Mouse (Mus musculus) lung, embryonic 16.5 days (tissue): ENCODE measurements around the gene Lhfpl1. TPM values are rescaled to one million over a fixed set of nuclear protein-coding genes. Genes with fewer than 3 reads are reported as not detected.

Experiments
- ATAC-seq: fragments of 200-750 bp; cut with Nextera tagmentation; 2 replicates; pipeline ENCODE4 v1.8.0; 2017; ENCODE audit warnings: low read depth, mild to moderate bottlenecking, moderate library complexity
- H3K27ac ChIP-seq: fragments of 300-500 bp; sonication (generic); 2 replicates; pipeline ENCODE4 v1.5.1; 2014; ENCODE audit warnings: mild to moderate bottlenecking, control low read depth, low read length
- H3K27me3 ChIP-seq: fragments of 300-500 bp; sonication (generic); 2 replicates; pipeline ENCODE4 v1.6.1; 2014; ENCODE audit warnings: low read depth, low read length, mixed read lengths; ENCODE audit not compliant: control insufficient read depth, insufficient read depth
- H3K36me3 ChIP-seq: fragments of 300-500 bp; sonication (generic); 2 replicates; pipeline ENCODE4 v1.6.1; 2014; ENCODE audit warnings: low read length; ENCODE audit not compliant: control insufficient read depth, insufficient read depth
- H3K4me1 ChIP-seq: fragments of 300-500 bp; sonication (generic); replicated peaks from 2 replicates; pipeline ENCODE4 v1.6.1; 2014; ENCODE audit warnings: low read length, mixed read lengths; ENCODE audit not compliant: control insufficient read depth, insufficient read depth
- H3K4me2 ChIP-seq: fragments of 300-500 bp; sonication (generic); 2 replicates; pipeline ENCODE4 v1.6.1; 2014; ENCODE audit warnings: low read depth, low read length, control low read depth
- H3K4me3 ChIP-seq: fragments of 300-500 bp; sonication (generic); 2 replicates; pipeline ENCODE4 v1.5.1; 2014; ENCODE audit warnings: mild to moderate bottlenecking, low read length, control low read depth
- H3K9ac ChIP-seq: fragments of 300-500 bp; sonication (generic); 2 replicates; pipeline ENCODE4 v1.6.1; 2014; ENCODE audit warnings: low read length, control low read depth
- H3K9me3 ChIP-seq: fragments of 300-500 bp; sonication (generic); 2 replicates; pipeline ENCODE4 v1.6.1; 2016; ENCODE audit warnings: low read length; ENCODE audit not compliant: control insufficient read depth
- WGBS: fragments of 180-500 bp; shearing (Covaris S2); extraction: QIAGEN DNeasy Blood & Tissue Kit; methylation state at CpG from one replicate; pipeline ENCODE4 v1.1.7; 2014; 5-methylcytosine and 5-hydroxymethylcytosine counted together
- polyA plus RNA-seq: library from polyadenylated mRNA; unstranded; fragments of >200 nt; fragmentation: Nextera tagmentation; extraction: Ambion mirVana; gene quantifications from 2 replicates; pipeline ENCODE4 v1.2.1, GENCODE M21; 2015

Lhfpl1 gene
- polyA plus RNA-seq, 1 experiment from 2014 or later, result 0.53 TPM

- no peaks in the 10 kb centered on the region for H3K27me3 ChIP-seq
- WGBS, result 33% methylated on average over 4 of the region's 4 CpGs
- no peak overlapping the region for H3K4me3 ChIP-seq
- no peaks in the 10 kb centered on the region for H3K4me1 ChIP-seq
- H3K27ac ChIP-seq, result no peak overlapping the region
- H3K4me2 ChIP-seq, result no peak overlapping the region
- no peaks in the 10 kb centered on the region for H3K9me3 ChIP-seq
- no peak for ATAC-seq
- H3K9ac ChIP-seq, result no peak overlapping the region
- H3K36me3 ChIP-seq, result no peaks in the 10 kb centered on the region
These were observed 77.1 kb downstream of the Lhfpl1 start for GRCm38 (mm10) chrX:145271768-145272167.

GRCm38 (mm10) chrX:145261803-145262202 is 87.1 kb downstream of the Lhfpl1 start:
- H3K4me2 ChIP-seq, result no peak overlapping the region
- H3K9me3 ChIP-seq, result no peaks in the 10 kb centered on the region
- WGBS, result 30% methylated on average over 5 of the region's 5 CpGs

More at GRCm38 (mm10) chrX:145261803-145262202, 87.1 kb downstream of the Lhfpl1 start:
- Histone ChIP-seq H3K4me3 (no peak overlapping the region), H3K27ac (no peak overlapping the region), H3K9ac (no peak overlapping the region), H3K27me3 (no peaks in the 10 kb centered on the region), H3K36me3 (no peaks in the 10 kb centered on the region), H3K4me1 (no peaks in the 10 kb centered on the region)
- ATAC-seq, result no peak

Other genes starting within 250 kb of the Lhfpl1 start
- gene Amot, start 156.1 kb upstream of the Lhfpl1 start, polyA plus RNA-seq, result 6.9 and 7.3 TPM in 2 replicates